Mouse (Mus musculus): Measurements from ENCODE around the gene Kcnmb1. TPM values are rescaled to one million over a fixed set of nuclear protein-coding genes. Genes with fewer than 3 reads are reported as not detected.

Kcnmb1 gene
- total and polyA plus RNA-seq, 3 experiments = 0.04 to 0.49 (median 0.09) TPM

DNA sequence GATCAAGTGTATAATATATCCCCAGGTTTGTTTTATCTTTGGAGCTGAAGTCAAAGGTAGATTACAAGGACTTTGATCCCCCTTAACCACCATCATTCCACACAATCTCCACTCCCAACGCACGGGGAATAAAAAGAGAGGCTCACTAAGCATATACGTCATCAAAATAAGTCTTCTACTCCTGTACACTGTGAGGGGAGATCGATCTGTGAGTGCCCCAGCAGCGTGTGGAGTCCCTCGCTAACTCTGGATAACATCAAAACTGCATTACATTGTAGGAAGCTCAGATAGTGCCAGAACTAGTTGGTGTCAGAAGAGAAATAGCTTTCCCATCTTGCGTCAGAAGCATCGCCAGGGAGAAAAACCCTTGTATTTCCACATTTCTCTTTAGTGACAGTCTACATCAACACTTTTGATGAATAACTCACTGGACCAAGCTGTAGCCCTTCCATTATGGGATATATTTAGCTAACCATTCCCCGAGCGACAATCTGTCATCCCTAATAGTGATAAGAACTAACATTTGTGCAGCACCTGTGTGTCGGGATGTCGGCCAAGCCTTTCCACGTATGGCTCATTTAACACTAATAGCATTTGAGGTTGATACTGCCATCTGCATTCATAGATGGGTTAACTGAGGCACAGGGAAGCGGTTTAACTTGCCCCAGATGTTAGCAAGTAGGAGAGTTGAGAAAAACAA is 11.7 kb downstream of the Kcnmb1 start:
- Histone ChIP-seq H3K27me3 (replicated peaks) (no peaks in the 10 kb centered on the region), H3K4me3 (replicated peaks in 1 of 3; ENCODE audit: low read depth in 2 of 3, low read length in 2 of 3, poor library complexity in 1 of 3) (no peak overlapping the region), H3K79me2 (replicated peaks; ENCODE audit: control insufficient read depth, extremely low read depth, insufficient read depth, poor library complexity, severe bottlenecking) (no peaks in the 10 kb centered on the region), H3K4me1 (ENCODE audit: control insufficient read depth in 1 of 2, insufficient read depth in 2 of 2) (no peaks in the 10 kb centered on the region), H3K27ac (ENCODE audit: insufficient read depth, low read depth) (no peak overlapping the region), H3K9me3 (replicated peaks; ENCODE audit: low read length) (no peaks in the 10 kb centered on the region), H3K4me2 (ENCODE audit: insufficient read depth, low read depth, poor library complexity, severe bottlenecking) (no peak overlapping the region), H3K9ac (ENCODE audit: insufficient read depth, low read depth) (no peak overlapping the region), H3K36me3 (replicated peaks in 1 of 2; ENCODE audit: control insufficient read depth in 1 of 2, insufficient read depth in 1 of 2, low read length in 1 of 2) (no peaks in the 10 kb centered on the region)
- in situ Hi-C loops (cut with MboI; ENCODE audit: low pct_ligation_motif_present, low pct_unique_long_range_greater_than_20kb, low sequenced_read_pairs) = loop anchor here (25.0 kb wide), 1 partner anchor 238 kb away; the partner anchor contains the start of gene Foxi1
- TF ChIP-seq TBP (conservative IDR thresholded peaks at IDR 0.05; ENCODE audit: low read depth, low read length) (no peak), MYC (IDR thresholded peaks at IDR 0.05; ENCODE audit: low read depth, low read length) (no peak), MAFK (IDR thresholded peaks at IDR 0.05; ENCODE audit: insufficient replicate concordance, low read length) (no peak), EP300 (IDR thresholded peaks at IDR 0.05; ENCODE audit: low read length) (no peak), JUN (IDR thresholded peaks at IDR 0.05; ENCODE audit: insufficient read depth, low read depth, low read length) (no peak), TCF12 (IDR thresholded peaks at IDR 0.05; ENCODE audit: low read depth, low read length) (no peak), NELFE (IDR thresholded peaks at IDR 0.05; ENCODE audit: low read depth, low read length) (no peak), GABPA (IDR thresholded peaks at IDR 0.05; ENCODE audit: insufficient replicate concordance, low read depth, low read length) (no peak)
- no peak for DNase-seq (ENCODE audit: extremely low read depth)
- dilution Hi-C loops (cut with MboI; ENCODE audit: extremely low pct_ligation_motif_present, extremely low pct_unique_long_range_greater_than_20kb, low sequenced_read_pairs) = no loop called here

DNA sequence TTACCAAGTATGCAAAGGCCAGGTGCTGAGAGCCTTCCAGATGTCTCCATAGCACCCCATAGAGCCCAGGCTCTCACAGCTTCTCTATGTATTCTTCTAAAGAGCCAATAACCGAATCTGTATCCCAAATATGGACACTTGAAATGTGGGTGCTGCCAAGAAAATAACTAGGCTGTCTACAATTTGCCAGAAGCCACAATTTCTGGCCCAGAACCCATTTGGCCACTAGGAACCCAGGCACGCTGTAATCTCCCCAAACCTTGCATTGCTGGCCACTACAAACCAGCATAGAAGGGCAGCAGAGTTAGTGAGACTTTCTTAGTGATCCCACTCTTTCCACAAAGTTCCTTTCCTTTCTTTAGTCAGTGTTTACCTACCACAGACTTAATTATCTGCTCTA is 12.3 kb downstream of the Kcnmb1 start:
- Histone ChIP-seq H3K27ac (ENCODE audit: insufficient read depth, low read depth) (no peak overlapping the region), H3K4me1 (ENCODE audit: control insufficient read depth in 1 of 2, insufficient read depth in 2 of 2) (no peaks in the 10 kb centered on the region), H3K4me3 (replicated peaks in 1 of 3; ENCODE audit: low read depth in 2 of 3, low read length in 2 of 3, poor library complexity in 1 of 3) (no peak overlapping the region), H3K79me2 (replicated peaks; ENCODE audit: control insufficient read depth, extremely low read depth, insufficient read depth, poor library complexity, severe bottlenecking) (no peaks in the 10 kb centered on the region), H3K9me3 (replicated peaks; ENCODE audit: low read length) (no peaks in the 10 kb centered on the region), H3K36me3 (replicated peaks in 1 of 2; ENCODE audit: control insufficient read depth in 1 of 2, insufficient read depth in 1 of 2, low read length in 1 of 2) (no peaks in the 10 kb centered on the region), H3K27me3 (replicated peaks) (no peaks in the 10 kb centered on the region), H3K9ac (ENCODE audit: insufficient read depth, low read depth) (no peak overlapping the region), H3K4me2 (ENCODE audit: insufficient read depth, low read depth, poor library complexity, severe bottlenecking) (no peak overlapping the region)
- in situ Hi-C loops (cut with MboI; ENCODE audit: low pct_ligation_motif_present, low pct_unique_long_range_greater_than_20kb, low sequenced_read_pairs) (no loop called here), dilution Hi-C loops (cut with MboI; ENCODE audit: extremely low pct_ligation_motif_present, extremely low pct_unique_long_range_greater_than_20kb, low sequenced_read_pairs) (no loop called here)
- TF ChIP-seq CHD2 (IDR thresholded peaks at IDR 0.05; ENCODE audit: low read length) = no peak
- TF ChIP-seq MYC (IDR thresholded peaks at IDR 0.05; ENCODE audit: low read depth, low read length) = no peak
- TF ChIP-seq POLR2A (IDR thresholded peaks at IDR 0.05; ENCODE audit: low read depth, low read length) = no peak
- TF ChIP-seq ETS1 (conservative IDR thresholded peaks at IDR 0.05; ENCODE audit: low read depth, low read length) = no peak
- no peak for TF ChIP-seq RAD21 (IDR thresholded peaks at IDR 0.05; ENCODE audit: low read depth, low read length)
- no peak for TF ChIP-seq IRF4 (IDR thresholded peaks at IDR 0.05; ENCODE audit: low read depth, low read length)
- TF ChIP-seq MEF2A (IDR thresholded peaks at IDR 0.05; ENCODE audit: borderline replicate concordance, low read depth, low read length) = no peak
- no peak for TF ChIP-seq SIN3A (IDR thresholded peaks at IDR 0.05; ENCODE audit: low read length)
- no peak for TF ChIP-seq EP300 (IDR thresholded peaks at IDR 0.05; ENCODE audit: low read length)
- TF ChIP-seq KAT2A (IDR thresholded peaks at IDR 0.05; ENCODE audit: insufficient replicate concordance, low read length) = no peak
- no peak for TF ChIP-seq ZMIZ1 (IDR thresholded peaks at IDR 0.05; ENCODE audit: low read depth, low read length)
- no peak for TF ChIP-seq MAZ (IDR thresholded peaks at IDR 0.05; ENCODE audit: low read depth, low read length)
- no peak for DNase-seq (ENCODE audit: extremely low read depth)

Data from CH12.LX (cell line).